In the genomic region with DNA sequence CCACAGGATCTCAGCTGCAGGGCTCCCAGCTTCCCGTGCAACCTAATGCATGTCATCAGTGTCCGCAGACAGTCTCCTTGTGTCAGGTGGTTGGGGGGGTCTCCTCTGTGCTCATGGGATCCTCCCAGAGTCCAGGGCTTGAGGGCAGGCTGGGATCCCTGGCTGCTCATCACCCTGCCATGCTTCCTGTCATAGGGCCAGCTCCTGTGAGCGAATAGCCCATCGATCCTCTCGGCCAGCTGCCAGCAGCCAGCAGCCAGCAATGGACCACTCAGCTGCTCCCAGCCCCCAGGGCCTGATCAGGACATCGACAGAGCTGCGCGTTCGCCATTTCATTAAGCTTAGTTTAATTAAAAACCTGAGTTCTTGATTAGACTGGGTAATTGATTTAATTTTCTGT, we compare ENCODE assay signal across 41 mouse cellular contexts. TPM values are rescaled to one million over a fixed set of nuclear protein-coding genes. Genes with fewer than 3 reads are reported as not detected.
A peak's percentile ranks its signal among the peaks of the same experiment; 100 is the strongest.
DNase-seq lines count a peak whose midpoint lies in the region; ATAC-seq lines count a peak whose summit lies in the region.
"Had no signal": no experiment of that assay in that cellular context is flagged by ENCODE, and none has a peak within 500 bp of the region (broad histone marks: within the 10 kb centered on the region; RNA-seq: fewer than 3 reads in every experiment).

No protein-coding gene starts in this region.

- no peaks in the 10 kb centered on the region for H3K36me3 ChIP-seq in midbrain, embryonic 11.5 days (ENCODE audit: control insufficient read depth, insufficient read depth, low read length)
- no peaks in the 10 kb centered on the region for H3K36me3 ChIP-seq in midbrain, embryonic 16.5 days (ENCODE audit: control insufficient read depth, insufficient read depth, low read length)
- no peaks in the 10 kb centered on the region for H3K36me3 ChIP-seq in hindbrain, embryonic 16.5 days (ENCODE audit: control insufficient read depth, insufficient read depth, low read length)
- H3K36me3 ChIP-seq in neural tube, embryonic 13.5 days, result no peaks in the 10 kb centered on the region
- H3K36me3 ChIP-seq: embryonic facial prominence, embryonic 10.5 days; embryonic facial prominence, embryonic 15.5 days; forebrain, embryonic 12.5 days; stomach, embryonic 15.5 days had no signal

- no peak overlapping the region for H3K4me3 ChIP-seq in midbrain, embryonic 11.5 days (ENCODE audit: low read depth, low read length)
- H3K4me3 ChIP-seq in midbrain, embryonic 16.5 days (ENCODE audit: low read depth, low read length), result no peak overlapping the region
- H3K4me3 ChIP-seq in hindbrain, embryonic 16.5 days (ENCODE audit: low read length), result no peak overlapping the region
- no peak overlapping the region for H3K4me3 ChIP-seq in neural tube, embryonic 13.5 days
- H3K4me3 ChIP-seq: embryonic facial prominence, embryonic 10.5 days; embryonic facial prominence, embryonic 15.5 days; forebrain, embryonic 12.5 days; layer of hippocampus, adult 2 months; stomach, embryonic 15.5 days had no signal

- peak; percentile 83 to 89 for DNase-seq in cerebellum, postnatal 10 days
- no peak for DNase-seq in cerebellum, adult 18-20 months
- peak; percentile 79 for DNase-seq in midbrain, embryonic 11.5 days (ENCODE audit: low spot score, missing footprints)
- no peak for DNase-seq in gastrocnemius, postnatal 10 days
- DNase-seq in gastrocnemius, postnatal 36 days, result no peak
- DNase-seq: adrenal gland, adult 2 months; cerebellum, adult 8-10 months; forebrain, postnatal 0 days; heart, adult 18-20 months; heart, postnatal 4 days; kidney, adult 18-20 months; kidney, postnatal 36 days; layer of hippocampus, postnatal 36 days; liver; lung, adult 2 months; lung, postnatal 10 days; retina, postnatal 1 day; right cerebral cortex, postnatal 25 days; thymus, postnatal 14 days had no signal

- intact Hi-C loops in gastrocnemius, postnatal 36 days (cut with DNase I), result no loop called here

- 89% methylated on average over 9 of the region's 9 CpGs for WGBS in midbrain, embryonic 11.5 days
- 80% methylated on average over 9 of the region's 9 CpGs for WGBS in midbrain, embryonic 16.5 days
- 42% methylated on average over 9 of the region's 9 CpGs for WGBS in hindbrain, embryonic 16.5 days
- WGBS in neural tube, embryonic 13.5 days, result 29% methylated on average over 9 of the region's 9 CpGs

- peaks cover 5% of the 10 kb centered on the region for H3K4me1 ChIP-seq in midbrain, embryonic 11.5 days (ENCODE audit: control insufficient read depth, insufficient read depth, low read length)
- H3K4me1 ChIP-seq in midbrain, embryonic 16.5 days (ENCODE audit: control insufficient read depth, insufficient read depth, low read length), result peaks cover 17% of the 10 kb centered on the region
- peaks cover 22% of the 10 kb centered on the region for H3K4me1 ChIP-seq in hindbrain, embryonic 16.5 days (ENCODE audit: control insufficient read depth, insufficient read depth, low read depth, low read length)
- peaks cover 38% of the 10 kb centered on the region for H3K4me1 ChIP-seq in neural tube, embryonic 13.5 days (replicated peaks)
- H3K4me1 ChIP-seq: stomach, embryonic 15.5 days had no signal

- no peaks in the 10 kb centered on the region for H3K27me3 ChIP-seq in midbrain, embryonic 11.5 days (ENCODE audit: control insufficient read depth, insufficient read depth, low read length)
- H3K27me3 ChIP-seq in midbrain, embryonic 16.5 days (ENCODE audit: control insufficient read depth, insufficient read depth, low read depth, low read length), result no peaks in the 10 kb centered on the region
- H3K27me3 ChIP-seq in hindbrain, embryonic 16.5 days (replicated peaks; ENCODE audit: control insufficient read depth, insufficient read depth, low read length), result no peaks in the 10 kb centered on the region
- H3K27me3 ChIP-seq in neural tube, embryonic 13.5 days, result peaks cover 12% of the 10 kb centered on the region
- H3K27me3 ChIP-seq: embryonic facial prominence, embryonic 15.5 days; forebrain, embryonic 12.5 days; stomach, embryonic 15.5 days had no signal

- H3K4me2 ChIP-seq in midbrain, embryonic 11.5 days, result no peak overlapping the region
- H3K4me2 ChIP-seq in midbrain, embryonic 16.5 days (ENCODE audit: low read length), result no peak overlapping the region
- H3K4me2 ChIP-seq in hindbrain, embryonic 16.5 days (ENCODE audit: low read length), result no peak overlapping the region
- no peak overlapping the region for H3K4me2 ChIP-seq in neural tube, embryonic 13.5 days
- H3K4me2 ChIP-seq: embryonic facial prominence, embryonic 15.5 days; forebrain, embryonic 12.5 days; heart, embryonic 11.5 days; stomach, embryonic 15.5 days had no signal

- H3K27ac ChIP-seq in midbrain, embryonic 11.5 days (ENCODE audit: low read depth, low read length), result no peak overlapping the region
- no peak overlapping the region for H3K27ac ChIP-seq in midbrain, embryonic 16.5 days (ENCODE audit: low read length)
- 0 out of 2 replicates have a peak overlapping the region, but pooled peaks have one; percentile 23 for H3K27ac ChIP-seq in hindbrain, embryonic 16.5 days (ENCODE audit: low read depth, low read length)
- peak overlapping the region; percentile 53; the same call in 1 of the 2 replicates for H3K27ac ChIP-seq in neural tube, embryonic 13.5 days (replicated peaks)
- H3K27ac ChIP-seq: embryonic facial prominence, embryonic 10.5 days; embryonic facial prominence, embryonic 15.5 days; forebrain, embryonic 12.5 days; layer of hippocampus, adult 2 months; liver, embryonic 14.5 days; macrophage; stomach, embryonic 15.5 days had no signal

- no peaks in the 10 kb centered on the region for H3K9me3 ChIP-seq in midbrain, embryonic 11.5 days (ENCODE audit: control insufficient read depth, low read length)
- H3K9me3 ChIP-seq in midbrain, embryonic 16.5 days (replicated peaks; ENCODE audit: control insufficient read depth, low read length, poor library complexity, severe bottlenecking), result no peaks in the 10 kb centered on the region
- no peaks in the 10 kb centered on the region for H3K9me3 ChIP-seq in hindbrain, embryonic 16.5 days (ENCODE audit: control insufficient read depth, low read length)
- H3K9me3 ChIP-seq in neural tube, embryonic 13.5 days, result no peaks in the 10 kb centered on the region
- H3K9me3 ChIP-seq: embryonic facial prominence, embryonic 10.5 days; embryonic facial prominence, embryonic 15.5 days; forebrain, embryonic 12.5 days; stomach, embryonic 15.5 days had no signal

- no peak for ATAC-seq in midbrain, embryonic 11.5 days (ENCODE audit: low FRiP score)
- ATAC-seq in midbrain, embryonic 16.5 days, result no peak
- ATAC-seq in hindbrain, embryonic 16.5 days, result no peak
- peak; percentile 33; the same call in 1 of the 2 replicates for ATAC-seq in neural tube, embryonic 13.5 days (ENCODE audit: low read depth)
- ATAC-seq: activated CD4-positive, CD25-positive, alpha-beta regulatory T cell, adult 4 months; forebrain, postnatal 0 days had no signal

- no peak overlapping the region for H3K9ac ChIP-seq in midbrain, embryonic 11.5 days (ENCODE audit: low read length)
- no peak overlapping the region for H3K9ac ChIP-seq in midbrain, embryonic 16.5 days (ENCODE audit: low read depth, low read length)
- H3K9ac ChIP-seq in hindbrain, embryonic 16.5 days (ENCODE audit: low read depth, low read length), result no peak overlapping the region
- 0 out of 2 replicates have a peak overlapping the region, but pooled peaks have one; percentile 31 for H3K9ac ChIP-seq in neural tube, embryonic 13.5 days
- H3K9ac ChIP-seq: embryonic facial prominence, embryonic 15.5 days; forebrain, embryonic 12.5 days; forebrain, postnatal 0 days; liver, embryonic 14.5 days; stomach, embryonic 15.5 days had no signal

RNA-seq across cellular contexts. Expression of a gene that starts 35.0 kb away (rescaled TPM):
- 4.0 and 4.5 TPM in 2 replicates for polyA plus RNA-seq in midbrain, embryonic 11.5 days (2014; fragmentation: Nextera tagmentation; extraction: Ambion mirVana)
- polyA plus RNA-seq in midbrain, embryonic 16.5 days (2015; fragmentation: Nextera tagmentation; extraction: Ambion mirVana), result 14.1 and 18.1 TPM in 2 replicates
- polyA plus RNA-seq in hindbrain, embryonic 16.5 days (2015; fragmentation: Nextera tagmentation; extraction: Ambion mirVana), result 24.5 and 25.8 TPM in 2 replicates
- 18.0 and 19.2 TPM in 2 replicates for polyA plus RNA-seq in neural tube, embryonic 13.5 days (2015; fragmentation: Nextera tagmentation; extraction: Ambion mirVana)
- 10 to 100 TPM; 13.4 to 14.5 TPM for total RNA-seq in gastrocnemius, postnatal 10 days (2021)
- total RNA-seq in gastrocnemius, postnatal 36 days (2021), result 10 to 100 TPM; 16.3 to 27.7 TPM

RNA-seq across cellular contexts. Expression of a gene that starts 50.0 kb away (rescaled TPM):
- 0.10 and 0.30 TPM in 2 replicates for polyA plus RNA-seq in midbrain, embryonic 11.5 days (2014; fragmentation: Nextera tagmentation; extraction: Ambion mirVana)
- polyA plus RNA-seq in midbrain, embryonic 16.5 days (2015; fragmentation: Nextera tagmentation; extraction: Ambion mirVana), result not detected in 2 replicates
- 3.3 and 4.5 TPM in 2 replicates for polyA plus RNA-seq in hindbrain, embryonic 16.5 days (2015; fragmentation: Nextera tagmentation; extraction: Ambion mirVana)
- polyA plus RNA-seq in neural tube, embryonic 13.5 days (2015; fragmentation: Nextera tagmentation; extraction: Ambion mirVana), result 11.8 and 12.5 TPM in 2 replicates
- not detected for total RNA-seq in gastrocnemius, postnatal 10 days (2021)
- not detected for total RNA-seq in gastrocnemius, postnatal 36 days (2021)
- total RNA-seq: CH12.LX; common myeloid progenitor, adult 5-6 weeks; forebrain, postnatal 0 days; gastrocnemius, adult 8-10 months; heart, adult 18-20 months; heart, postnatal 4 days; layer of hippocampus, adult 2 months; layer of hippocampus, postnatal 36 days; left cerebral cortex, postnatal 10 days; megakaryocyte-erythroid progenitor cell, adult 5-6 weeks had no signal
- polyA plus RNA-seq: activated CD4-positive, CD25-positive, alpha-beta regulatory T cell, adult 4 months; C2C12; forebrain, embryonic 12.5 days; forebrain, postnatal 0 days; heart, embryonic 16.5 days; intestine, embryonic 14.5 days; kidney, embryonic 16.5 days; limb, embryonic 11.5 days; liver, embryonic 14.5 days; lung, adult 2 months; macrophage; stomach, embryonic 15.5 days had no signal

Comparison
In these comparisons a context has a peak if more than half of its experiments do, and no peak if none do; other contexts are left out.
1. DNase-seq: peak in cerebellum, postnatal 10 days (2 of 2) and midbrain, embryonic 11.5 days (single experiment); none in cerebellum, adult 18-20 months (0 of 2), gastrocnemius, postnatal 10 days (single experiment) and gastrocnemius, postnatal 36 days (0 of 2).
2. H3K27ac ChIP-seq: peak in hindbrain, embryonic 16.5 days (single experiment) and neural tube, embryonic 13.5 days (single experiment); none in midbrain, embryonic 11.5 days (single experiment) and midbrain, embryonic 16.5 days (single experiment).